Mouse (Mus musculus): Measurements from ENCODE around the gene Olfr1179. TPM values are rescaled to one million over a fixed set of nuclear protein-coding genes. Genes with fewer than 3 reads are reported as not detected.
"Not testable (repeated sequence)": the region's sequence is repeated elsewhere in the genome, so short reads cannot be mapped to it uniquely, and the experiment has no call there.

The Olfr1179 gene
- not detected for total RNA-seq (2021)
- long read RNA-seq, experiment 1, result 0 reads
- long read RNA-seq, experiment 2, result 0 reads

GRCm38 (mm10) chr2:88406353-88406752, at the start of gene Olfr1179:
Olfr1179 (minus strand) TSS chr2:88406453.
- no peak for DNase-seq (ENCODE audit: low spot score in 2 of 2)

GRCm38 (mm10) chr2:88454567-88454966, 48.3 kb upstream of the Olfr1179 start, which contains the start of gene Olfr1183:
Olfr1183 (plus strand) TSS chr2:88454867.
- DNase-seq (ENCODE audit: low spot score in 2 of 2), result not testable (repeated sequence)

GRCm38 (mm10) chr2:88449031-88449430, 42.8 kb upstream of the Olfr1179 start, which contains the start of gene Gm13757:
Gm13757 (minus strand) TSS chr2:88449131.
- DNase-seq (ENCODE audit: low spot score in 2 of 2), result no peak

- DNase-seq (ENCODE audit: low spot score in 2 of 2), result no peak
Measured at GRCm38 (mm10) chr2:88426071-88426470, 19.8 kb upstream of the Olfr1179 start, which contains the start of gene Olfr1181. Olfr1181 (minus strand) TSS chr2:88426171.

GRCm38 (mm10) chr2:88419051-88419450, 12.8 kb upstream of the Olfr1179 start, which contains the start of gene Olfr1180:
Olfr1180 (minus strand) TSS chr2:88419151.
- DNase-seq (ENCODE audit: low spot score in 2 of 2), result no peak

GRCm38 (mm10) chr2:88386762-88387161, 19.5 kb downstream of the Olfr1179 start, which contains the start of gene Olfr1178:
Olfr1178 (plus strand) TSS chr2:88387062.
- DNase-seq (ENCODE audit: low spot score in 2 of 2), result no peak

GRCm38 (mm10) chr2:88356304-88356703, 49.9 kb downstream of the Olfr1179 start:
- peak in 1 of 2 experiments; percentile 42 for DNase-seq (ENCODE audit: low spot score in 2 of 2)

Other genes starting within 250 kb of the Olfr1179 start
- not detected for gene Olfr1168, start 224.6 kb downstream of the Olfr1179 start, total RNA-seq (2021)
- not detected for gene Olfr1170, start 178.1 kb downstream of the Olfr1179 start, total RNA-seq (2021)
- gene Olfr1173, start 126.6 kb downstream of the Olfr1179 start, total RNA-seq (2021), result not detected
- gene Olfr1174-ps, start 91.3 kb downstream of the Olfr1179 start, total RNA-seq (2021), result not detected
- gene Olfr1175-ps, start 79.2 kb downstream of the Olfr1179 start, total RNA-seq (2021), result not detected
- not detected for gene Olfr1176, start 69.7 kb downstream of the Olfr1179 start, total RNA-seq (2021)
- not detected for gene Olfr1177-ps, start 60.0 kb downstream of the Olfr1179 start, total RNA-seq (2021)
- not detected for gene Olfr1178, start 19.4 kb downstream of the Olfr1179 start, total RNA-seq (2021)
- gene Olfr1180, start 12.7 kb upstream of the Olfr1179 start, total RNA-seq (2021), result not detected
- gene Olfr1181, start 19.7 kb upstream of the Olfr1179 start, total RNA-seq (2021), result not detected
- gene Gm13757, start 42.7 kb upstream of the Olfr1179 start, total RNA-seq (2021), result not detected
- not detected for gene Olfr1183, start 48.4 kb upstream of the Olfr1179 start, total RNA-seq (2021)
- not detected for gene Olfr1184, start 77.1 kb upstream of the Olfr1179 start, total RNA-seq (2021)
- gene Olfr1185-ps1, start 86.9 kb upstream of the Olfr1179 start, total RNA-seq (2021), result not detected
- gene Olfr1186, start 112.1 kb upstream of the Olfr1179 start, total RNA-seq (2021), result not detected
- gene Olfr1188, start 150.5 kb upstream of the Olfr1179 start, total RNA-seq (2021), result not detected
- not detected for gene Olfr1189, start 180.0 kb upstream of the Olfr1179 start, total RNA-seq (2021)
- under 1 TPM in 1 of 2 experiments, not detected in 1; 0.07 TPM for gene Olfr1191-ps1, start 234.1 kb upstream of the Olfr1179 start, total RNA-seq (2021)
- not detected for gene Olfr1192-ps1, start 242.1 kb upstream of the Olfr1179 start, total RNA-seq (2021)

All from layer of hippocampus, postnatal 14 days (tissue).